Mouse (Mus musculus): ENCODE data around the gene Tmem150c.

Gene Tmem150c

GRCm38 (mm10) chr5:100054807-100055547, 104.6 kb downstream of the Tmem150c start:
- in situ Hi-C loops (cut with MboI, MseI) = no loop called here

GRCm38 (mm10) chr5:100052728-100053127, 106.9 kb downstream of the Tmem150c start:
- in situ Hi-C loops (cut with MboI, MseI) = no loop called here

GRCm38 (mm10) chr5:100049904-100050303, 109.7 kb downstream of the Tmem150c start:
- in situ Hi-C loops (cut with MboI, MseI) = no loop called here

- in situ Hi-C loops (cut with MboI, MseI) = no loop called here
These were observed 111.7 kb downstream of the Tmem150c start for GRCm38 (mm10) chr5:100047871-100048270.

- in situ Hi-C loops (cut with MboI, MseI) = no loop called here
These were observed 112.4 kb downstream of the Tmem150c start for GRCm38 (mm10) chr5:100047143-100047640.

- in situ Hi-C loops (cut with MboI, MseI) = no loop called here
These were observed 113.5 kb downstream of the Tmem150c start for GRCm38 (mm10) chr5:100046096-100046495.

- in situ Hi-C loops (cut with MboI, MseI) = no loop called here
These were observed 115.0 kb downstream of the Tmem150c start for GRCm38 (mm10) chr5:100044621-100045020.

GRCm38 (mm10) chr5:100044030-100044429, 115.6 kb downstream of the Tmem150c start:
- in situ Hi-C loops (cut with MboI, MseI) = no loop called here

- in situ Hi-C loops (cut with MboI, MseI) = no loop called here
These were observed 116.2 kb downstream of the Tmem150c start for GRCm38 (mm10) chr5:100043361-100043760.

GRCm38 (mm10) chr5:100042467-100042866, 117.1 kb downstream of the Tmem150c start:
- in situ Hi-C loops (cut with MboI, MseI) = no loop called here

- in situ Hi-C loops (cut with MboI, MseI) = no loop called here
These were observed 118.3 kb downstream of the Tmem150c start for GRCm38 (mm10) chr5:100041272-100041671.

GRCm38 (mm10) chr5:100040281-100040784, 119.3 kb downstream of the Tmem150c start:
- in situ Hi-C loops (cut with MboI, MseI) = no loop called here

GRCm38 (mm10) chr5:100039602-100040142, 119.9 kb downstream of the Tmem150c start, which contains the start of the genes Hnrnpdl and Enoph1:
Gene Hnrnpdl, minus strand, starts transcription at chr5:100039664.
Gene Enoph1, plus strand, starts transcription at chr5:100039985.
- in situ Hi-C loops (cut with MboI, MseI) = loop anchor here (5.0 kb wide), 1 partner anchor 67 kb away; no protein-coding TSS in a partner anchor

GRCm38 (mm10) chr5:100038714-100039601, 120.7 kb downstream of the Tmem150c start:
- in situ Hi-C loops (cut with MboI, MseI) = loop anchor here (5.0 kb wide), 1 partner anchor 67 kb away; no protein-coding TSS in a partner anchor

- in situ Hi-C loops (cut with MboI, MseI) = loop anchor here (5.0 kb wide), 1 partner anchor 66 kb away; no protein-coding TSS in a partner anchor
These were observed 121.5 kb downstream of the Tmem150c start for GRCm38 (mm10) chr5:100037965-100038713.

- in situ Hi-C loops (cut with MboI, MseI) = loop anchor here (5.0 kb wide), 1 partner anchor 64 kb away; no protein-coding TSS in a partner anchor
These were observed 122.9 kb downstream of the Tmem150c start for GRCm38 (mm10) chr5:100036681-100037080.

- in situ Hi-C loops (cut with MboI, MseI) = loop anchor here (5.0 kb wide), 1 partner anchor 64 kb away; no protein-coding TSS in a partner anchor
These were observed 123.7 kb downstream of the Tmem150c start for GRCm38 (mm10) chr5:100035950-100036349.

GRCm38 (mm10) chr5:100032646-100033045, 127.0 kb downstream of the Tmem150c start:
- in situ Hi-C loops (cut with MboI, MseI) = no loop called here

- in situ Hi-C loops (cut with MboI, MseI) = no loop called here
These were observed 127.5 kb downstream of the Tmem150c start for GRCm38 (mm10) chr5:100032107-100032506.

GRCm38 (mm10) chr5:100030069-100030468, 129.5 kb downstream of the Tmem150c start:
- in situ Hi-C loops (cut with MboI, MseI) = no loop called here
